Mouse (Mus musculus): ENCODE results near the gene Rgs6.

DNA sequence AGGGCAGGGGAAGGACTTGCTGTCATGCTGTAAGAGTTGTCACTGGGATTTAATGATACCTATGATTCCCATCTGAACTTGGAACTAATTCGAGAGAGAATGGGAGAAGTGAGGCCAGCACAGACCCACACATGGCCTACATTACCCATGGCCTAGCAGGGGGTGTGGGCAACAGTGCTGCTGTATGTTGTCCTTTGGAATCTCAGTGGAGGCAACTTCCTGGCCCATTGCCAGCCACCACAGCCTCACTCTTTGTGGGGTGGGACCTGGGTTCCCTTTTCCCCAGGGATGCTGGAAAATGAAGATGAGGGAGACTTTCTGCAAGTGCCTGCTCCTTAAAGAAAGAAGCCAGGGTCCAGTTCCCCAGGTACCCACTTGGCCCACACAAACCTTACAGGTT is 383.1 kb downstream of the Rgs6 start:
- no peak for TF ChIP-seq POLR2A (IDR thresholded peaks at IDR 0.05; ENCODE audit: extremely low read depth, insufficient read depth, low read length)
- TF ChIP-seq CTCF (IDR thresholded peaks at IDR 0.05; ENCODE audit: low read depth, low read length): no peak
